Mouse (Mus musculus): ENCODE data around the gene Pdk2. TPM values are rescaled to one million over a fixed set of nuclear protein-coding genes. Genes with fewer than 3 reads are reported as not detected.
A peak's percentile ranks its signal among the peaks of the same experiment; 100 is the strongest.
"Not testable (repeated sequence)": the region's sequence is repeated elsewhere in the genome, so short reads cannot be mapped to it uniquely, and the experiment has no call there.

Gene Pdk2
- polyA plus RNA-seq, 1 experiment: 106 TPM

- no peak overlapping the region for H3K4me3 ChIP-seq (ENCODE audit: insufficient read depth, low read length)
- no peak overlapping the region for H3K27ac ChIP-seq (ENCODE audit: insufficient read depth, low read length)
- TF ChIP-seq POLR2A (IDR thresholded peaks at IDR 0.05; ENCODE audit: extremely low read depth, insufficient read depth, low read length) (no peak), CTCF (IDR thresholded peaks at IDR 0.05; ENCODE audit: extremely low read depth, insufficient read depth, low read length) (peak; percentile 28; the same call in 1 of the 2 replicates)
- H3K4me1 ChIP-seq (ENCODE audit: control insufficient read depth, insufficient read depth, low read length): no peaks in the 10 kb centered on the region; the same call in 1 of the 2 replicates
Measured at GRCm38 (mm10) chr11:95022237-95022992, 18.7 kb downstream of the Pdk2 start.

DNA sequence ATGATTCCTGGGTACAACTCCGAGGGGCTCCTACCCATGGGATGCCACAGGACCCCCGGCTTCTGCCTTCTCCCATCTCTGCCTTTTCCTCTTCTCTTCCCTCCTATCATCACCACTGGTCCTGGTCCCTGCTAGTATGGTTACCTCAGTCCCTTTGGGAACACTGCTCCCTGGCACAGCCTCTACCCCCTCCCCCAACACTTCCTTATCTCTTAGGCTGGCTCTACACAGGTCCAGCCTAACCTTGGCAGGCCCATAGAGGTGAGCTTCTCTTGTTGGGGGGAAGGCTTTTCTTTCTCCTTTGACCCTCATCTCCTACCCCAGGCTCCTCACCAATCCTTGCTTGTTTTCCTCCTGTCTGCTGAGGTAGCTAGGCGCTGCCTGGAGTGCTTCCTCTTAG is 25.7 kb downstream of the Pdk2 start:
- TF ChIP-seq CTCF (IDR thresholded peaks at IDR 0.05; ENCODE audit: extremely low read depth, insufficient read depth, low read length) (no peak), POLR2A (IDR thresholded peaks at IDR 0.05; ENCODE audit: extremely low read depth, insufficient read depth, low read length) (no peak)
- Histone ChIP-seq H3K4me3 (ENCODE audit: insufficient read depth, low read length) (no peak overlapping the region), H3K27ac (ENCODE audit: insufficient read depth, low read length) (no peak overlapping the region), H3K4me1 (ENCODE audit: control insufficient read depth, insufficient read depth, low read length) (0 out of 2 replicates have a peak, but pooled peaks cover 1% of the 10 kb centered on the region)

GRCm38 (mm10) chr11:95012487-95012886 is 28.7 kb downstream of the Pdk2 start:
- Histone ChIP-seq H3K4me1 (ENCODE audit: control insufficient read depth, insufficient read depth, low read length) (0 out of 2 replicates have a peak, but pooled peaks cover 1% of the 10 kb centered on the region), H3K4me3 (ENCODE audit: insufficient read depth, low read length) (no peak overlapping the region), H3K27ac (ENCODE audit: insufficient read depth, low read length) (no peak overlapping the region)
- TF ChIP-seq CTCF (IDR thresholded peaks at IDR 0.05; ENCODE audit: extremely low read depth, insufficient read depth, low read length) (no peak), POLR2A (IDR thresholded peaks at IDR 0.05; ENCODE audit: extremely low read depth, insufficient read depth, low read length) (no peak)

DNA sequence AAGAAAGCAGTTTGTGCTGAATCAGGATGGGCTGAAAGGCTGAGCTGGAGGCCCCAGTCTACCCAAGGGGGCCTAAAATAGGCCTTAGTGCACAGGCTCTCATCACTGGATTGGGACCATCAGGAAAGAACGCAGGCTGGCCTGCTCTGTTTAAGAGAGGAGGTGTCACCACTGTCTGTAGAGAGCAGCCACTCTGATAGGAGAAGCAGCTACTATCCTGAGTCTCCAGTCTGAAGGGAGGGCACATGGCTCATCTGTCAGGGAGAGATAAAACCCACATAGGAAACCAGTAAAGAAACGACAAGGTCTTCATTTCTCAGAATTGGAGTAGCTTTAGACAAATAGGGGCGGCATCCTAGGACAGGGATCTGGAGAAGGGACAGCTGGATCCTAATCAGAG is 29.1 kb downstream of the Pdk2 start:
- TF ChIP-seq POLR2A (IDR thresholded peaks at IDR 0.05; ENCODE audit: extremely low read depth, insufficient read depth, low read length): no peak
- TF ChIP-seq CTCF (IDR thresholded peaks at IDR 0.05; ENCODE audit: extremely low read depth, insufficient read depth, low read length): no peak
- no peak overlapping the region for H3K27ac ChIP-seq (ENCODE audit: insufficient read depth, low read length)
- H3K4me3 ChIP-seq (ENCODE audit: insufficient read depth, low read length): no peak overlapping the region
- 0 out of 2 replicates have a peak, but pooled peaks cover 1% of the 10 kb centered on the region for H3K4me1 ChIP-seq (ENCODE audit: control insufficient read depth, insufficient read depth, low read length)

- peak overlapping the region; percentile 50 for H3K4me3 ChIP-seq (ENCODE audit: insufficient read depth, low read length)
- H3K27ac ChIP-seq (ENCODE audit: insufficient read depth, low read length): no peak overlapping the region
- H3K4me1 ChIP-seq (ENCODE audit: control insufficient read depth, insufficient read depth, low read length): peaks cover 4% of the 10 kb centered on the region; the same call in 1 of the 2 replicates
- no peak for TF ChIP-seq CTCF (IDR thresholded peaks at IDR 0.05; ENCODE audit: extremely low read depth, insufficient read depth, low read length)
- TF ChIP-seq POLR2A (IDR thresholded peaks at IDR 0.05; ENCODE audit: extremely low read depth, insufficient read depth, low read length): no peak
Measured at GRCm38 (mm10) chr11:95011416-95011815, 29.7 kb downstream of the Pdk2 start.

- not testable (repeated sequence) for H3K27ac ChIP-seq (ENCODE audit: insufficient read depth, low read length); H3K4me1 ChIP-seq (ENCODE audit: control insufficient read depth, insufficient read depth, low read length)
Measured at GRCm38 (mm10) chr11:95010841-95011403, 30.2 kb downstream of the Pdk2 start.

GRCm38 (mm10) chr11:95010141-95010739 is 30.9 kb downstream of the Pdk2 start:
- Histone ChIP-seq H3K4me1 (ENCODE audit: control insufficient read depth, insufficient read depth, low read length) (peaks cover 4% of the 10 kb centered on the region; the same call in 1 of the 2 replicates), H3K4me3 (ENCODE audit: insufficient read depth, low read length) (peak overlapping the region; percentile 50), H3K27ac (ENCODE audit: insufficient read depth, low read length) (no peak overlapping the region)
- TF ChIP-seq POLR2A (IDR thresholded peaks at IDR 0.05; ENCODE audit: extremely low read depth, insufficient read depth, low read length) (no peak), CTCF (IDR thresholded peaks at IDR 0.05; ENCODE audit: extremely low read depth, insufficient read depth, low read length) (no peak)

More at GRCm38 (mm10) chr11:95010841-95011403, 30.2 kb downstream of the Pdk2 start:
- H3K4me3 ChIP-seq (ENCODE audit: insufficient read depth, low read length): peak overlapping the region; percentile 50

DNA sequence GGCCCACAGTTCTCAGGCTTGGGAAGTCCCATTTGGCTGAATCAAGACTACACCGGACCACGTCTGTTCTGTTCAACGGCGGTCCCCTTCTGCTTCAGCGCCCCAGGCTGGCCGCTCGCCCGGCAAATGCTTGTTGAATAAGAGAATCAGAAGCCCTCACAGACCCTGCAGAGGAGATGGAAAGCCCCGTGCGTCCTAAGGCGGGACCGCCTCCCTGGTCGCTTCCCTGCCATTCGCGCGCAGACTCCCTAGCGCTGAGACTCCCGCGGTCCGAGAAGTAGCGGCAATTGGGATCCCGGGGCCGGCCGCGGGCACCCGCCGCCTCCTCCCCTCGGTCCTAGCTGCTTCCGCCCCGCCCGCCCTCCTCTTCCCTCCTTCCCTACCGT is 31.5 kb downstream of the Pdk2 start, which contains the start of gene Samd14:
TSS of gene Samd14 (plus strand) at position 251 of the 386 bp plus-strand sequence.
- Histone ChIP-seq H3K4me1 (ENCODE audit: control insufficient read depth, insufficient read depth, low read length) (peaks cover 4% of the 10 kb centered on the region; the same call in 1 of the 2 replicates), H3K27ac (ENCODE audit: insufficient read depth, low read length) (no peak within 1 kb of the TSS), H3K4me3 (ENCODE audit: insufficient read depth, low read length) (peak within 1 kb of the TSS; percentile 50)
- TF ChIP-seq POLR2A (IDR thresholded peaks at IDR 0.05; ENCODE audit: extremely low read depth, insufficient read depth, low read length) (peak; percentile 46; the same call in 1 of the 2 replicates), CTCF (IDR thresholded peaks at IDR 0.05; ENCODE audit: extremely low read depth, insufficient read depth, low read length) (no peak)

GRCm38 (mm10) chr11:95008661-95009628 is 32.2 kb downstream of the Pdk2 start:
- Histone ChIP-seq H3K27ac (ENCODE audit: insufficient read depth, low read length) (no peak overlapping the region), H3K4me3 (ENCODE audit: insufficient read depth, low read length) (peak overlapping the region; percentile 50), H3K4me1 (ENCODE audit: control insufficient read depth, insufficient read depth, low read length) (peaks cover 4% of the 10 kb centered on the region; the same call in 1 of the 2 replicates)
- TF ChIP-seq CTCF (IDR thresholded peaks at IDR 0.05; ENCODE audit: extremely low read depth, insufficient read depth, low read length) (no peak), POLR2A (IDR thresholded peaks at IDR 0.05; ENCODE audit: extremely low read depth, insufficient read depth, low read length) (no peak)

Measured in cortical plate, adult 2 months (tissue).